Mouse (Mus musculus) cerebellum, postnatal 4 days (tissue): ENCODE results near the gene Hcn2.
"Not testable (repeated sequence)": the region's sequence is repeated elsewhere in the genome, so short reads cannot be mapped to it uniquely, and the experiment has no call there.

Experiments
- DNase-seq, 2 experiments: peaks; one replicate each; pipeline ENCODE4 v3.0.0; 2022; ENCODE audit warnings: low spot score in 2 of 2, mixed read lengths in 1 of 2

Gene Hcn2

DNA sequence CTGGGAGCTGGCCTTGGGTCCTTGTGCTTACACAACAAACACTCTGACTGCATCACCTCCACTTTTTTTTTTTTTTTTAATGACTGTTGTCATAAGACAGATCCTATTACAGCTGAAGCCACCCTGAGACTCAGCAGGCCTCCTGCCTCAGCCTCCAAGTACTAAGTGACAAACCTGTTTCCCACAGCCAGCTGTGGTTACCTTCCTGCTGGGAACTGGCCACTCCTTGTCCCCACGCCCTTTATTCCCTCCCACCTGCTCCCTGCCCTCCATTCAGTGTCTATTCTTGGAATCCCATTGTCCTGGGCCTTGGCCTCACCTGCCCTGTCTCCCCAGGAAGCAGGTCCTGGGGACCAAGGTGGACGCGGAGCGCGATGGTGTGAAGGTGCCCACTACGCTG lies 28.9 kb upstream of the Hcn2 start:
- DNase-seq, result no peak

GRCm38 (mm10) chr10:79688720-79689119 lies 27.7 kb upstream of the Hcn2 start, which contains the start of gene Gzmm:
TSS of gene Gzmm (plus strand) at chr10:79689020.
- DNase-seq, result no peak

- DNase-seq, result no peak
Observed at GRCm38 (mm10) chr10:79689178-79689577, 27.3 kb upstream of the Hcn2 start.

- DNase-seq, result no peak
Observed at GRCm38 (mm10) chr10:79691986-79692548, 24.4 kb upstream of the Hcn2 start.

DNA sequence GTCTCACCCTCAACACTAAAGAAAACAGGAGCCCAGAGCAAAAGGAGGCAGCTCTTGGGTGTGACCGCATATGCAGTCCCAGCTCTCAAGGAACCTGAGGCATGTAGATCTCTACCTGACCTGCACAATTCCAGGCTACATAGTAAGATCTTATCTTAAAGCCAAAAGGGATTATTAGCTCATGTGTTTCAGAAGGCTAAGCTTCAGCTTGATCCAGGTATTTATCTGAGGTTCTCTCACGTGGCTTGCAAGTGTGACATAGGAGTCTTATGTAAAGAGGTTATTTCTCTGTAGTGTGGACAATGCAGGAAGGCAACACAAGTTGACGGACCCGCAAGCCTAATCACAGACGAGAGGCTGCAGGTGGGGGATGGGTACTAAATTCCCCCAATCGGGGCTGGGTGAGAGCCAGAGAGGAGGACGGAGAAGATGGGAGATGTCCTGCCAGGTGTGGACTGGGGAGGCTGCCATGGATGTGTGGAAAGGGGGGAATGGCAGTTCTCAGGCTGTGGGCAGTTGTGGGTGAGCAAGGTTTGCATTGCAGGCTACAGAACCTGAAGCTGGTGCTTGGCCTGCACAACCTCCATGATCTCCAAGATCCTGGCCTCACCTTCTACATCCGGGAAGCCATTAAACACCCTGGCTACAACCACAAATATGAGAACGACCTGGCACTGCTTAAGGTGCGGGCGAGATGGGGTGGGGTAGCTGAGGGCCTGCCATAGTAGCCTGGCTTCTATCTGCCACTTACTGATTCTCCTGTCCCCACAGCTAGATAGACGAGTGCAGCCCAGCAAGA lies 22.7 kb upstream of the Hcn2 start:
- DNase-seq, result no peak

DNA sequence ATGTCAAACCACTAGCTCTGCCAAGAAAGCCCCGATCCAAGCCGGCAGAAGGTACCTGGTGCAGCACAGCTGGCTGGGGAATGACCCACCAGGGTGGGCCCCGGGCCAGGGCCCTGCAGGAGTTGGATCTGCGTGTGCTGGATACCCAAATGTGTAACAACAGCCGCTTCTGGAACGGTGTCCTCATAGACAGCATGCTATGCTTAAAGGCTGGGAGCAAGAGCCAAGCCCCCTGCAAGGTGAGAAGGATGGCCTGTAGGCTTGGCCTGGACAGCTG lies 22.1 kb upstream of the Hcn2 start:
- DNase-seq, result no peak

DNA sequence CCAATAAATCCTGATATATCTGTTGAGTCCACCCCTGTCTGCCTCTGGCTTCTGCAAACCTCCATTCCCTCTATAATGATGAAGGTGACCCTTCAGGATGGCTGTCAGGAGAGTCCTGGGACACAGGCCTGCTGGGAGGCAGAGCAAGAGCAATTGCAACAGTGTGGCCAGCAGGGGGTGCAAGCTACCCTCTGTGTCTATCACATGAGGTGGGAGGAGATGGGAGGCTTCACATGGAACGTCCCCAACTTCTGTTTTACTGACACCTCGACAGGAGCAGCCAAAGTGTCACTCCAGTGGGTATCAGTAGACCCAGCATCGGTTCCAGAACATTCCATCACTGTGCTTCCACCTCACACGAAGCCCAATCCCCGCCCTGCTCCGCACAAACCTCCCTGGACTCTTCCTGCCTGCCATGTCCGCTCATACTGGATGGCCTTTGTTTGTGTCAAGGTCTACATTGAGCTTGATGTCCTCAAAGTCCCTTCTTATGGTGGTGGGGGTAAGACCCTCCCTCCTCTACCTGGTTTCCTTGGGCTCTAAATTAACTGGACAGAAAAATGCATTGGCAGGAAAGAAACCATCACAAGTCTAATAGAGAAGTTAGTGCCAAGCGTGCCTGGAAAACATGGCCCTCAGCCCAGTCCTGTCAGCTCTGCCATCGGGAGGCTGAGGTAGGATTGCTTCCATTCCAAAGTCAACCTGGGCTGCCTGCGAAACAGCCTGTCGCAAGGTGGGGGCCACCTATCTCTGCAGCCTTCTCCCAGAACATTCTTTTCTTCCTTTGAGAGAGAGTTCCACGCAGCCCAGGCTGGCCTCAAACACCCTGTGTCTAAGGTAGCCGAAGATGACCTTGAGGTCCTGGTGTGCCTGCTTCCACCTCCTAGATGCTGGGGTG lies 21.0 kb upstream of the Hcn2 start:
- peak in 1 of 2 experiments; percentile 65 for DNase-seq

DNA sequence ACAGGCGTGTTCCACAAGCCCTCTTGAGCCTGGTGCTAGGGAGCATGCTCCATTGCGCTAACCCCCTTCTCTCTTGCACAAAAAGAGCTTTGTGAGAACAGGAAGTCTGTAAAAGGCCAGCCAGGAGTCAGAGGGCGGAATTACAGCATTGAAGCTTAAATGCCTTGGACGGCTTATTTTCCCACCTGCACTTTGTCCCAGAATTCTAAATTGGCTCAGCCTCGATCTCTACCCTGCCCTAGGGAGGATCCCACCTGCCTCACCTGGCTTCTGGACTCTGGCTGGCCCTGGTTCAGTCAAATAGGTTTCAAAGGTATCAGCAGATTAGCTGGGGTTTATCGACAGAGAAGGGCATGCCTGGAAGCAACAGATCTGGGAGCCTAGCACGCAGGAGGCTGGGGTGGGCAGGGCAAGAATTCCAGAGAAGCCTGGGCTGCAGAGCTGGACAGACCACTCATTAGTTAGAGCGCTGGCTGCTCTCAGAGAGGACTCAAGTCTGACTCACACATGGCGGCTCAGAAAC lies 20.2 kb upstream of the Hcn2 start:
- DNase-seq, result no peak

DNA sequence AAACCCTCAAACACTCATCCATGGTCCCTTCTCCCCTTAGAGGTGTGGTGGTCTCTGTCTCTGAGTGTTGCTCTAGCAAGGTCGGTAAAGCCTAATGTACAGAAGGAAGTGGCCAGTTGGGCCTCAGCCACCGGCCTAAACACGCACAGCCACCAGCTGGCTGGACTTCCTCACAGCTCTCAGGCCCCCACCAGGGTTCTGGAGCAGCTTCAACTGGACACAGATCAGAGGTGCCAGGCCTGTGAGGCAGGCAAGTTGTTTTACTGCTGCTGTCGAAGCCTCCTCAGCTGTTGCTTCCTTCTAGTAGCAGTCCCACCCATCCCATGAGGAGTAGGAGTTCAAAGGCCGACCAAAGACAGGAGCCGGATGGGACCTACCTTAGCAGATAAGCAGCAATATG lies 18.5 kb upstream of the Hcn2 start:
- no peak for DNase-seq

DNA sequence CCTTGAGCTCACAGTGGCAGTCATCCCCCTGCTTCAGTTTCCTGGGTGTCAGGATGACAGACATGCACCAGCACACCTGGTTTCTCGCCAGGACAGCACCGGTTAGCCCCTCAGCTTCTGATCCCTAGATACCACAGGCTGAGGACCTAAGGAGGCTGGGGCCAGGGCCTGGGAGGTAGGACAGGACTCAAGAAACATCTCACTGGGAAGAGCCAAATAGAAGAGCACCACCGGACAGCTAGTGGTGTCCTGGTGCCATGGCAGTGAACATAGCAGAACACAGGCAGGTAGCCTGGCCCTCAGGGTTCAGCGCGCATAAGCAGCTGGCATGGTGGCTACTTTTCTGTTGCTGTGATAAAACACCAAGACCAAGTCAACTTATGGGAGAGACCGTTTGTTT lies 18.0 kb upstream of the Hcn2 start:
- DNase-seq, result no peak

DNA sequence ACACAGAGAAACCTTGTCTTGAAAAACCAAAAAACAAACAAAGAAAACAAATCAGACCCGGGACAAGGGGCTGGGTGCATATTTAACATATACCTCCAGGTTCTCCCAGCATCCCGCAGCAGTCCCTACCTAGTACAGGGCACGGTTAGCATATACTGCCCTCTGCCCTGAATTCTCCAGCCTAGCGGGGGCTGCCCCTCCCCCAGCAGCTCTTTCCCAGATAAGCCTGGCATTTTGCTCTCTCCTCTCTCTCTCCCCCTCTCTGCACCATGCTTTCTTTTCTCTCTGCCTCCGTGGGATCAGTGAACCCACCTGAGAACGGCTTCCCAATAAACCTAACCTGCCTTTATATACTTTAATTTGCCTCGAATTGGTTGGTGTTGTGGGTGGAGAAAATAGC lies 15.8 kb upstream of the Hcn2 start:
- no peak for DNase-seq

DNA sequence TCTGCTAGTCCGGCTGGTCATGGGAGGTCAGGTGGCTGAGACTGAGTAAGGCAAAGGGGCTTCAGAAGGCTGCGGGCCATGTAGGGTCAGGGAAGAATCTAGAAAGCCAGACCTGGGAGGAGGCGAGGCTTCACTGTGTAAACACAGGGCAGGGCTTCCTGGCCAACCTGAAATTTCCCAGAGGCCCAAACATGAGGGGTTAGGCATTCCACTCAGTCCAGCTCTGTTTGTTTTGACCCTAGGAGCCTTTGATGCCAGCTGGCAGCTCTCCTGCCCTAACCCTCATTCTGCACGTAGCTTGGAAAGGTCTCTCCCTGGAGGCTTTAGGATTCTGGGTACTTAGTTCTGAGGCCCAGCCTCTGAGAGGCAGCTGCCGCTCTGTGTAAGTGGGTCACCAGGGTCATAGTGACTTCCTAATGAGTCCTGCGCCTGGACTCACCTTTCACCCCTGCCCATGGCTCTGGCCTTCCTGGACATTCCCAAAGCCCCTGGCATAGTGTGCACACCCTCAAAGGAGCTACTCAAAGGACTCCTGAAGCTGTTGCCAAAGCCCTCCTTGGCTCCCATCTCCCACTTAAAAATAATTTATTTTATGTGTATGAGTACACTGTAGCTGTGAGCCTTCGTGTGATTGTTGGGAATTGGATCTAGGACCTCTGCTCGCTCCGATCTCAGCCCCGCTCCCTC lies 14.8 kb upstream of the Hcn2 start:
- no peak for DNase-seq

DNA sequence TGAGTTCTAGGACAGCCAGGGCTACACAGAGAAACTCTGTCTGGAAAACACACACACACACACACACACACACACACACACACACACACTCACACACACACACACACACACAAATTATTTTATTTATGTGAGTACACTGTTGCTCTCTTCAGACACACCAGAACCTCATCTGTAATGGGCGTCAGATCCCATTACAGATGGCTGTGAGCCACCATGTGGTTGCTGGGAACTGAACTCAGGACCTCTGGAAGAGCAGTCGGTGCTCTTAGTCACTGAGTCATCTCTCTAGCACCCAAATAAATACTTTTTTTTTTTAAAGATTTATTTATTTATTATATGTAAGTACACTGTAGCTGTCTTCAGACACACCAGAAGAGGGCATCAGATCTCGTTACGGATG lies 13.5 kb upstream of the Hcn2 start:
- not testable (repeated sequence) for DNase-seq

DNA sequence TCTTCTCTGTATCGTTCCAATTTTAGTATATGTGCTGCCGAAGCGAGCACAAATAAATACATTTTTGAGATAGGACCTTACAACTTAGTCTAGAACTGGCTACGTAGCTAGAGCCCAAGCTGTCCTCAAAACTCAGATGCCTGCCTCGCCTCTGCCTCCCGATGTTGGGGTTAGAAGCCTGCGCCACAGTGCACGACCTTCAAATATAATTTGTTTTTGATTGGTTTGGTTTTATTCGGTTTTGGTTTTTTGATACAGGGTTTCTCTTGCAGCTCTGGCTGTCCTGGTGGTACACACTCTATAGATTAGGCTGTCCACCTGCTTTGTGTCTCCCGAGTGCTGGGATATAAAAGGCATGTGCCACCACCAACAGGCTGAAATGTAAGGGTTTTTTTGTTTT lies 12.9 kb upstream of the Hcn2 start:
- no peak for DNase-seq

DNA sequence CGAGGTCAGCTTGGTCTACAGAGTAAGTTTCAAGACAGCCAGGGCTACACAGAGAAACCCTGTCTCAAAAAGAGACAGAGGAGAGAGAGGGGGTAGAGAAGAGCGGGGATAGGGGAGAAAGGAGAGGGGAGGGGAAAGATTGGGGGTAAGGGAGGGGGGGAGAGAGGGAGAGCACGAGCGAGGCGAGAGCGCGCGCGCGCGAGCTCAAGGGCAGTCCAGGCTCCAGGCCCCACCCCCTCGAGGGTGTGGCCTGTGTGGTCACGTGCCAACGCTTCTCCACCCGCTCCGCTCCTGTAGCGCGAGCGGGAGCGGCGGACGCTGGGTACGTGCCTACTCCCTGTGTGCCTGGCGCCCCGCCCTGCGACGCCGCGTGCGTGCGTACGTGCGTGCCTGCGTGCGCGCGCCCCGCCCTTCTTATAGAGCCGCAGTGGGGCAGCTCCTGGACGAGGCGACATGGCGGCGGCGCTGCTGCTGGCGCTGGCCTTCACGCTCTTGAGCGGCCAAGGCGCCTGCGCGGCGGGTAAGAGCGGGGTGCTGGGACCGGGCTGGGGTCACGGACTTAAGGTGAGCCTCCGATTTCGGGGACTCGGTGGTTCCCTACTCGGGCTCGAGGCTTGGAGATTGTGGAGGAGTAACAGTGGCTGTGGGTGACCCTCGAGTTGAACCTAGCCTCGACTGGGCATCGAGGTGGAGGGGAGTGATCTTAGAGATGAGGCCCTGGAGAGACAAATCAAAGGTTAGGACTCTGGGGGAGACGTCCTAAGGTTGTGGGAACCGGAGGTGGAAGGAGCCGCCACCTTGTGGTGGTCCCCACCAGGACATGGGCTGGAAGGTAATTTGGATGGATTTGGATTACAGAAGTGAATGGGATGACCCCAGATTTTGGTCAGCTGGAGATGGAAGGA lies 12.1 kb upstream of the Hcn2 start, which contains the start of gene Bsg:
Bsg (plus strand) TSS at position 427 of the 905 bp plus-strand sequence.
- DNase-seq, result peak; percentile 94 to 99

- no peak for DNase-seq
Observed at GRCm38 (mm10) chr10:79704970-79705360, 11.5 kb upstream of the Hcn2 start.

DNA sequence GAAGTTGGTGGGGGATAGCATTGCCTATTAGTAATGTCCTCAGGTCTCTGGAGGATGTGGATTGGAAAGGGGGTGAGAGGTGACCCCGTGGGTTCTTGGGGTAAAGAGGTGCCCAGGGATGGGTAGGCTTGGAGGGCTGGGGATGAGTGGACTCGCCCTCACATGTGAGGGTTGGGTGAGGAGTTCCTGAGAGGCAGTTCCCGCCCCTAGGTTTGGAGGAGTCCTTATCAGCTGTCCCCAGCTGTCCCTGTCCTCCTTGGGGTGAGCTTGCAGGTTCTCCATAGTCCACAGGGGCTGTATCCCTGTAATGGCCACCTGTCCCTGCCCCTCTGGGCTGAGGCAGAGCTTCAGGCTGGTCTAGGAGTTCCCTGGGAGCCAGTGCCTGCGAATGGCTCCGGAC lies 10.5 kb upstream of the Hcn2 start:
- no peak for DNase-seq

GRCm38 (mm10) chr10:79706406-79707094 lies 9.9 kb upstream of the Hcn2 start:
- DNase-seq, result no peak

DNA sequence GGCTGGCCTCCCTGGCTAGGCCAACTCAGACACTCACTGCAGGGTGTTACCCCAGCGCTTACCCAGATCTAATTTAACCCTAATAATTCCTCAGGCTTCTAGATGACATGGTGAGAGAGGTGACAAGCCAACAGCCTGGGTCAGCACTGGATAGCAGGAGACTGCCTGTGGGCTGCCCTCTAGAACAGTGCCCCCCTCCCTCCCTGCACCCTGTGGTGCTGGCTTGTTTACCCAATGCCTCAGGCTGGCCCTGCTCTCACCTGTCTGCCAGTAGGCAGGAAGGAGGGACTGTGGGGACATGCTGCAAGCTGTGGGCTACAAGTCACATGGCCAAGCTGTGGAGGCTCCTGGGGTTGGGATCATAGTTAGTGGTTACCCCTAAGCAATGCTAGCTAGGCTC lies 9.3 kb upstream of the Hcn2 start:
- DNase-seq, result no peak

- DNase-seq, result no peak
Observed at GRCm38 (mm10) chr10:79707759-79708158, 8.7 kb upstream of the Hcn2 start.
